Mouse (Mus musculus) cerebellum, adult 2 months (tissue): Measurements from ENCODE around the gene Lsamp. TPM values are rescaled to one million over a fixed set of nuclear protein-coding genes. Genes with fewer than 3 reads are reported as not detected.

ENCODE experiments used
- DNase-seq, 2 experiments: peaks; one replicate each; pipeline ENCODE4 v3.0.0; 2021
- H3K27ac ChIP-seq: fragments of 200-500 bp; 2 replicates; pipeline ENCODE4 v1.5.1; 2012; ENCODE audit warnings: low read length, control low read depth, inconsistent platforms; ENCODE audit not compliant: insufficient read depth
- H3K27me3 ChIP-seq: fragments of 200-500 bp; 2 replicates; pipeline ENCODE4 v1.6.1; 2012; ENCODE audit warnings: inconsistent platforms, mild to moderate bottlenecking, low read length, moderate library complexity; ENCODE audit not compliant: control insufficient read depth, insufficient read depth
- H3K4me1 ChIP-seq: fragments of 200-500 bp; 2 replicates; pipeline ENCODE4 v1.6.1; 2011; ENCODE audit warnings: low read length; ENCODE audit not compliant: control insufficient read depth, insufficient read depth
- H3K4me3 ChIP-seq: fragments of 200-500 bp; replicated peaks from 2 replicates; pipeline ENCODE3; 2011; ENCODE audit warnings: mild to moderate bottlenecking, low read depth, low read length, control low read depth; ENCODE audit not compliant: insufficient read depth
- CTCF ChIP-seq: fragments of 200-500 bp; IDR thresholded peaks from 2 replicates; pipeline ENCODE4 v1.5.1; 2011; ENCODE audit warnings: low read depth, mild to moderate bottlenecking, control low read depth, low read length, moderate library complexity, borderline replicate concordance; ENCODE audit not compliant: insufficient read depth
- POLR2A ChIP-seq: fragments of 200-500 bp; IDR thresholded peaks from 2 replicates; pipeline ENCODE4 v1.6.1; 2011; ENCODE audit warnings: low read length, control low read depth, borderline replicate concordance; ENCODE audit not compliant: insufficient read depth
- WGBS: fragments of 180-500 bp; shearing (Covaris S2); methylation state at CpG from one replicate; pipeline ENCODE4 v1.1.7; 2018; 5-methylcytosine and 5-hydroxymethylcytosine counted together
- polyA plus RNA-seq: library from polyadenylated mRNA; depleted of rRNA; stranded (reverse); fragments of >200 nt; gene quantifications from 2 replicates; pipeline ENCODE4 v1.2.3, GENCODE M21; 2012

The Lsamp gene
- polyA plus RNA-seq, 1 experiment = 143 TPM

DNA sequence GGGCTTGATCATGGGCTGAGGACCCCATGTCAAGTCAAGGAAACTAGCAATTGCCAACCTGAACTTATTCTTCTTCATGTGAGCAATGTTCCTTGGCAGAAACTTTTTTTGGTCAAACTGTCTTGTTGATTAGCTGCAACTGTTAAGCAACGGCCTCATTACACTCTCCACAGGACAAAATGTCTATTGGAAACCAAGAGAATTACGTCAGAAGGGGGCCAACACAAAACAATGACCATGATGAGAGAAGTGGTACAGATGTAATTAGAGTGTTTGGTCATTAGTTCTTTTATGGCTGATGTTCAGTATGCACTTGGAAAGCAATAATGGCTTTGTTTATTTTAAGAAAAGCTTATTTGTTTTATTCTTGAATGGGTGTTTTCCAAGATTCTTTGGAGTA lies 989.9 kb downstream of the Lsamp start:
- no peak overlapping the region for H3K27ac ChIP-seq
- 50% methylated on average over 2 of the region's 2 CpGs for WGBS
- no peak for TF ChIP-seq POLR2A
- no peak for TF ChIP-seq CTCF

DNA sequence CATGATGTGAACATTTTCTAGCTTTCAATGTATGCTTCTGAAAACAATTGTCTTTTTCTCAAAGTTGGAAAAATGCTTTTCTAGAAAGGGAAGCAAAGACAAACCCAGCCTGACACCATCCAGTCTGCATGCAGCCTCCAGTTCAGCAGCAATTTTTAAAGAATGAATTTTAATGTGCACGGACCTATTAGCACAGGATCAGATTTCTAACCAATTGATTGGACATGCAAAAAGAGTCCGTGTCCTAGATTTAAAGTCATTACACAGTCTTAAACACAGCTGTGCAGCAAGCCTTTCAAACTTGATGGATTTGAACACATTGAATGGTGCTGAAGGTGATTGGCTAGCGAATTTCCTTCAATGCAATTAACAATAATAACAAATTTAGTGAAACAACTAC lies 998.9 kb downstream of the Lsamp start:
- 57% methylated on average over 3 of the region's 3 CpGs for WGBS
- no peak for DNase-seq
- H3K27me3 ChIP-seq = no peaks in the 10 kb centered on the region
- H3K4me3 ChIP-seq = no peak overlapping the region
- no peak overlapping the region for H3K27ac ChIP-seq
- TF ChIP-seq POLR2A = no peak
- TF ChIP-seq CTCF = no peak
- no peaks in the 10 kb centered on the region for H3K4me1 ChIP-seq

More for the DNA sequence above, 989.9 kb downstream of the Lsamp start:
- Histone ChIP-seq H3K4me1 (no peaks in the 10 kb centered on the region), H3K4me3 (no peak overlapping the region), H3K27me3 (no peaks in the 10 kb centered on the region)
- no peak for DNase-seq

DNA sequence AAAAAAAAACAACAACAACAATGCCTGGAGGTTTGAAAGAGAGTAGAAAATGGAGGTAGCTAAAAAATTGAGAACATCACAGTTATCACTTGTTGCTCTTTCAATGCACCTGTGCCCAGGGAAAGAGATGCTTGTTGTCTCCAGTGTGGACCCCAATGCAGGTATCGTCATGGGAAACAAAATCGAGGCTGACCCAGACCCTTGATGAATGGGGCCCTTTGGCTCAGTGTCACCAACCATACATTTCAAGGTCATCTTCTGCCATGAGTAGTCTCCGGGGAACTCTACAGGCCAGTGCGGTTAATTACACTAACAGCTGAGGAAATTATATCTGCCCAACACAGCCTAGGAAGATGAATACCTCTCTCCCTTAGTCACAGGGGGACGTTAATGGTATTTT lies 1023.4 kb downstream of the Lsamp start:
- TF ChIP-seq CTCF (no peak), POLR2A (no peak)
- no peak overlapping the region for H3K27ac ChIP-seq
- H3K4me1 ChIP-seq = no peaks in the 10 kb centered on the region
- H3K4me3 ChIP-seq = no peak overlapping the region
- 77% methylated on average over 5 of the region's 5 CpGs for WGBS
- no peak for DNase-seq
- H3K27me3 ChIP-seq = no peaks in the 10 kb centered on the region

DNA sequence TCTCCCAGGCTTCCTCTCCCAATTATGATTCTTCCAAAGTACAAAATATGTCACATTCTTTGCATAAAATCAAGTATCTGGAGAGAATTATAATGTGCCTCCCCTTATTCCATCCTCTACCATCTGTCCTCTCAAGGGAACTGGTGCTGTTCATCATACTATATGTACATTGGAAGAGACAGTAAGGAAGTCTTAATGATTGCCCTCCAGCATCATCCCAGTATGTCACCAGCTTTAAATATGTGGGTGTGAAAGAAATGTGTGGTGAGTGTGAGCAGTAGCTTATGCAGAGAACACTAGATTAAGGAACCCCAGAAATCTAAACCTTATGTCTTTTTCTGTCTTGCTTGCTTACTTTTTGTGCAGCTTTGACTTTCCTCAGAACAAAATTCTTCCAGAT lies 1050.6 kb downstream of the Lsamp start:
- Histone ChIP-seq H3K27ac (no peak overlapping the region), H3K4me3 (no peak overlapping the region), H3K27me3 (no peaks in the 10 kb centered on the region), H3K4me1 (no peaks in the 10 kb centered on the region)
- no peak for DNase-seq
- TF ChIP-seq CTCF (no peak), POLR2A (no peak)

DNA sequence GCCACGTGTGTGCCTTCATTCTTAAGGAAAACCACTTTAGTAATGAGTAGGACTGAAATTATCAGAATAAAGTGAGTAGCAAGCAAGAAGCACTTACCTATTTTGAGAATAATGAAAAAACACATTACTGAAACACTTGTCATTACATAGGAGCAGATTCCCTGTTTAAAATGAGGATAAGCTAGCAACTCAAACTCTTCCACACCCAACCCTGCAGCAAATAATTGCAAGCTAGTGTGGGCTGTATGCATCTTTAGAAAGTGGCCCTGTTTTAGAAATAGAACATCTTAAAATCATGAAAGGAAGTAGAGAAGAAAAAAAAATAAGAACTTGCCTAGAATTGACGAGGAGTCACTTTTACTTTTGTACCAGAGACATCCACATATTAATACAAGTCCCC lies 1057.5 kb downstream of the Lsamp start:
- TF ChIP-seq CTCF (no peak), POLR2A (no peak)
- H3K27ac ChIP-seq = no peak overlapping the region
- H3K4me1 ChIP-seq = peaks cover 5% of the 10 kb centered on the region
- WGBS = 90% methylated on average over 2 of the region's 2 CpGs
- no peaks in the 10 kb centered on the region for H3K27me3 ChIP-seq
- H3K4me3 ChIP-seq = no peak overlapping the region
- DNase-seq = no peak

DNA sequence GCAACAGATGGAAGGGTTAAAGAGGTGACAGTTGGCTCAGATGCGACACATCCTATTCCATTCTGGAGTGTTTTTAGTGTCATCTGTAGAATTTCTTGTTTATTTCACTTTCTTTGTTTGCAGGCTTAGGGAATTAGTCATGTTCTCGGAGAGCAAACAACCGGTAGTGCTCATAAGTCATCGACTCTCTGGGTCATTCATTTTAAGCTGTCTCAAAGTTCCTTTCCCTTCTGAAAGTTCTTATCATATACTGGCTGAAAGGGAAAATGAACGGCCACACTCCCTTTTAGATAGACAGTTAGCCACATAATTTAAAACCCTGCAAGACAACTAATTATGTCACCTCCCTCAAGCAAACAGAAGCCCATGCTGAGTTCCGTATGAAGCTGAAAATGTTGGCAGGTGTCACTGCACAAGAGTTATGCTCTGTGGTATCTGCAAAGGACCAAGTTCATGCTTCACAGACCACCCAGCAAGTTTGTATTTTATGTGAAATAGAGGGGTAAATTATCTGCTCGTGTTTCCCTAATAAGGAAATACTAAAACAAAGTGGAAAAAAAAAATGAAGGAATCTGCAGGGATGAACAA lies 1079.2 kb downstream of the Lsamp start:
- 39% methylated on average over 7 of the region's 7 CpGs for WGBS
- H3K27ac ChIP-seq = no peak overlapping the region
- no peak for TF ChIP-seq POLR2A

DNA sequence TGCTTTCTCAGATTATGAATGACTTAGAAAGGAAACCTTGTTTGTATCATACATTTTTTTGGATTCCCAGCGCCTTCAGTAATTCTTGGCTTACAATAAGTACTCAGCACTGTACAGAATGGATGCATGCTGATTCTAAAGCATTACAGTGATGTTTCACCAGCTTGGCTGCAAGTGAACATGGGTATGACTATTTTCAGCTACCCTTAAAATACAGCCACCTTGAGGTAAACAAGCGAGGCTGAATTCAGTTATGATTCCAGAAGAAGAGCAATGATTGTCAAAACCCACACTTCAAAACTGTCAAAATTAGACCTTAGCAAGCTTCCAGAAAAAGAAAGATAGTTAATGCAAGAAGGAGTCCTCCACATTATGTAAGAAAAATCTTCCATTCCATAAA lies 1089.3 kb downstream of the Lsamp start:
- 96% methylated on average over 2 of the region's 2 CpGs for WGBS
- Histone ChIP-seq H3K4me1 (no peaks in the 10 kb centered on the region), H3K27me3 (no peaks in the 10 kb centered on the region), H3K4me3 (no peak overlapping the region), H3K27ac (no peak overlapping the region)
- no peak for DNase-seq
- no peak for TF ChIP-seq POLR2A
- no peak for TF ChIP-seq CTCF

More for the DNA sequence above, 1079.2 kb downstream of the Lsamp start:
- no peak overlapping the region for H3K4me3 ChIP-seq
- no peaks in the 10 kb centered on the region for H3K27me3 ChIP-seq
- no peak for DNase-seq
- no peaks in the 10 kb centered on the region; the same call in 1 of the 2 replicates for H3K4me1 ChIP-seq

DNA sequence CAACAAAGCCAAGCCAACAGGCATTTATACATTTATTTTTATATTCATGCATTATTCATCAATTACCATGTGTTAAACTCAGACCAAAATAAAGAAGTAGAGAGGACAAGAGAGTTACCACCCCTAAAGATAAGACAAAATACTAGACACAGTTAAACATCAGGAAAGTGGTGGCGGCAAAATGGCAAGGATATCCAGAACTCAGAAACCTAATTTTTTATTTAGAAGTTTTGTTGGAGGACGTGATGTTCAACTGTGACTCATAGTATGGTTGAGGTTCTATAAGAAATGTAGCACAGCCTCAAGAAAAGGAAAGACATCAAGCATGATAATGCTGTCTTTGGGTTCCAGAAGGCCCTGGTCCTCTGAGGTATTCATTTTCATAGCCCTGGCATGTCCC lies 1104.5 kb downstream of the Lsamp start:
- H3K4me3 ChIP-seq = no peak overlapping the region
- no peak for TF ChIP-seq CTCF
- no peak for TF ChIP-seq POLR2A
- WGBS = 97% methylated on average over 2 of the region's 2 CpGs
- no peaks in the 10 kb centered on the region; the same call in 1 of the 2 replicates for H3K27me3 ChIP-seq
- H3K27ac ChIP-seq = no peak overlapping the region
- H3K4me1 ChIP-seq = no peaks in the 10 kb centered on the region
- DNase-seq = no peak
